In genomic region chr1:85740923-85741322, GRCm38 (mm10) we compare ENCODE assay signal across 16 mouse cellular contexts.
DNase-seq lines count a peak whose midpoint lies in the region.
"Had no signal": no experiment of that assay in that cellular context is flagged by ENCODE, and none has a peak within 500 bp of the region (broad histone marks: within the 10 kb centered on the region; RNA-seq: fewer than 3 reads in every experiment).

No protein-coding gene starts in this region.

- DNase-seq in lung, adult 18-20 months = peak; percentile 31 to 59
- DNase-seq in lung, postnatal 14 days = no peak
- DNase-seq in urinary bladder, postnatal 14 days (ENCODE audit: low spot score) = peak; percentile 40
- DNase-seq in urinary bladder, postnatal 10 days (ENCODE audit: low spot score) = no peak
- peak; percentile 46 for DNase-seq in induced T-regulatory cell, adult 2 months (ENCODE audit: low read depth)
- DNase-seq in lung, postnatal 36 days = peak; percentile 35
- no peak for DNase-seq in kidney, adult 18-20 months
- no peak for DNase-seq in cerebellum, postnatal 25 days
- DNase-seq: adrenal gland, adult 8-10 months; adrenal gland, postnatal 36 days; cerebellum, adult 2 months; cerebellum, postnatal 10 days; embryo, embryonic 11 days; gastrocnemius, postnatal 10 days; heart, adult 2 months; heart, postnatal 14 days had no signal

Comparison
In these comparisons a context has a peak if more than half of its experiments do, and no peak if none do; other contexts are left out.
1. DNase-seq: peak in lung, adult 18-20 months (2 of 2), urinary bladder, postnatal 14 days (single experiment), induced T-regulatory cell, adult 2 months (single experiment) and lung, postnatal 36 days (single experiment); none in lung, postnatal 14 days (single experiment), urinary bladder, postnatal 10 days (single experiment), kidney, adult 18-20 months (single experiment) and cerebellum, postnatal 25 days (0 of 2).